Mouse (Mus musculus) midbrain, embryonic 13.5 days (tissue): ENCODE data around the gene Tmem106b. TPM values are rescaled to one million over a fixed set of nuclear protein-coding genes. Genes with fewer than 3 reads are reported as not detected.

ENCODE experiments used
- ATAC-seq: fragments of 200-750 bp; cut with Nextera tagmentation; 2 replicates; pipeline ENCODE4 v1.8.0; 2017; ENCODE audit warnings: mild to moderate bottlenecking, moderate TSS enrichment, moderate library complexity
- H3K27ac ChIP-seq: fragments of 300-500 bp; sonication (generic); 2 replicates; pipeline ENCODE4 v1.5.1; 2015; ENCODE audit warnings: inconsistent platforms, mild to moderate bottlenecking, moderate library complexity
- H3K27me3 ChIP-seq: fragments of 300-500 bp; sonication (generic); 2 replicates; pipeline ENCODE4 v1.6.1; 2015; ENCODE audit warnings: mild to moderate bottlenecking, inconsistent platforms
- H3K36me3 ChIP-seq: fragments of 300-500 bp; sonication (generic); 2 replicates; pipeline ENCODE4 v1.6.1; 2015; ENCODE audit warnings: mild to moderate bottlenecking, inconsistent platforms
- H3K4me1 ChIP-seq: fragments of 300-500 bp; sonication (generic); replicated peaks from 2 replicates; pipeline ENCODE4 v1.6.1; 2015; ENCODE audit warnings: inconsistent platforms
- H3K4me2 ChIP-seq: fragments of 300-500 bp; sonication (generic); replicated peaks from 2 replicates; pipeline ENCODE4 v1.6.1; 2015; ENCODE audit warnings: moderate library complexity, mild to moderate bottlenecking, inconsistent platforms
- H3K4me3 ChIP-seq: fragments of 300-500 bp; sonication (generic); replicated peaks from 2 replicates; pipeline ENCODE4 v1.5.1; 2015; ENCODE audit warnings: mild to moderate bottlenecking, inconsistent platforms
- H3K9ac ChIP-seq: fragments of 300-500 bp; sonication (generic); replicated peaks from 2 replicates; pipeline ENCODE4 v1.6.1; 2015; ENCODE audit warnings: mild to moderate bottlenecking, inconsistent platforms
- H3K9me3 ChIP-seq: fragments of 300-500 bp; sonication (generic); 2 replicates; pipeline ENCODE4 v1.6.1; 2016; ENCODE audit warnings: mild to moderate bottlenecking, inconsistent platforms
- WGBS: fragments of 180-500 bp; shearing (Covaris S2); methylation state at CpG from one replicate; pipeline ENCODE4 v1.1.7; 2015; 5-methylcytosine and 5-hydroxymethylcytosine counted together
- polyA plus RNA-seq: library from polyadenylated mRNA; unstranded; fragments of >200 nt; fragmentation: Nextera tagmentation; extraction: Ambion mirVana; gene quantifications from 2 replicates; pipeline ENCODE4 v1.2.1, GENCODE M21; 2015

The Tmem106b gene
- polyA plus RNA-seq, 1 experiment from 2014 or later: 32.6 TPM

DNA sequence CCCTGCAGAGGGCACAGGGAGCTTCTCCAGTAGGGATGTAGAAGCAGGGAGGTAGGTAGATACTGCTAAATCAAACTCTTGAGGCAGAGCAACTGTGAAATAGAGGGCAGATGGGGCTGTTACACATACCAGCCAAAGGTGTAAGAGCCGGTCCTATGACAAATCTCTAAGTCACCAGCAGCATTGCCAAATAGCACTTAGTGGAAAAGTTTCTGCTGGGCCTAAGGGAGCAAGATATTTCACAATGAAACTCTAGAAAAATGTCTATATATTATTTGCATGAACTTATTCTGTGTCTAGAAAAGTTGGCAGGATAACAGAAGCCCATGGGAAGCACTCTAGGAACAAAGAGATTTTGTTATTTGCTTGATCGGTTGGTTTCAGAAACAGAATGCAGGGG, 4.3 kb downstream of the Tmem106b start:
- Histone ChIP-seq H3K4me1 (peaks cover 9% of the 10 kb centered on the region), H3K4me3 (no peak overlapping the region), H3K9me3 (no peaks in the 10 kb centered on the region), H3K4me2 (no peak overlapping the region), H3K9ac (no peak overlapping the region), H3K36me3 (peaks cover 54% of the 10 kb centered on the region), H3K27ac (no peak overlapping the region), H3K27me3 (no peaks in the 10 kb centered on the region)
- WGBS: 85% methylated on average over 2 of the region's 2 CpGs
- ATAC-seq: no peak

DNA sequence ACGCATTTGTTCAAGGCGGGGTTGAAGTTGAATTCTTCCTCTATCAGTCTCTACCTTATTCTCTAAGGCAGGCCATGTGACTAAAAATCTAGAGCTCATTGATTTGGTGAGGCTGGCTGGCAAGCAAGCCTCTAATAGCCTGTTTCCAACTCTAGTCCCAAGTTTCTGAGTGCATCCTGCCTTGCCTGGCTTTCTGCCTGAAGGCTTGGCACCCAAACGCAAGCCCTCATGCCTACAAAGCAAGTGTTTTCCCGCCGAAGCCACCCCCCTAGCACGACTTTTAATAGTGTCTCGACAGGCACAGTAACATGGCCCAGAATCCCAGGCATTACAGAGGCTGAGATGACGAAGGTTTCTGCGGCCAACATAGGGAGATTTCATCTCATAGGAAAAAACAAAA, 13.3 kb downstream of the Tmem106b start:
- Histone ChIP-seq H3K9ac (no peak overlapping the region), H3K4me1 (no peaks in the 10 kb centered on the region), H3K4me2 (no peak overlapping the region), H3K36me3 (peaks cover 67% of the 10 kb centered on the region), H3K27ac (no peak overlapping the region), H3K9me3 (no peaks in the 10 kb centered on the region), H3K27me3 (no peaks in the 10 kb centered on the region), H3K4me3 (no peak overlapping the region)
- WGBS: 88% methylated on average over 9 of the region's 9 CpGs
- no peak for ATAC-seq

DNA sequence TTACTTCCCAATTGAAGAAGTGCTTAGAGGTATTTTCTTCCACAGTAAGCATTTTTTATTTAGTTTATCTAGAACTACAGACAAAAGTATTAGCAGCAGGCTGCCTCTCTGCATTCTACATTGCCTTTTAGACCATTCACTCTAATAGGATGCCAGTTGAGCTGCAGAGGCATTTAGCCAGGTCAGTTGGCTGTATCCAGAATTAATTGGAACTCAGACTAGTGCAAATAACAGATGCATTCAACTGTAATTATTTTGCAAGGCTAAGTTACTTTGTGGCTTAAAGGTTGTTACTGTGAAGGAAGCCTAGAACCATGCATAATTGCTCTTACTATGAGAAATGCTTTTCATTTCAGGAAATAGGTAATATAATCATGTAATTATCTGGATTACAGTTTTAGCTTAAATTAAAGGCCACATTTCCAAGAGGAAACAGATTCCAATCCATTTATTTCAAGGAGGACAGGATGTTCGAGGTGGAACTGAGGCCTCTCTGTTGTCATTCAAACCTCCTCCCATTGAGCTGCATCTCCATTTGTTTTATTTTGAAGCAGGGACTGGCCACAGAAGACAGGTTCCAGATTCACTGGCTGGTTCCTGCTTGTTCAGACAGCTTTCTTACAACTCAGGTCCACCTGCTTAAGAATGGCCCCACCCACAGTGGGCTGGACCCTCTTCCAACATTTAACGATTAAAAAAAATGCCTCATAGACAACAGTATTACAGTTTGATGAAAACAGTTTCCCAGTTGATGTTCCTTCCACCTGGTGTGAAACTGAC, 27.3 kb downstream of the Tmem106b start:
- WGBS: 84% methylated on average over 2 of the region's 2 CpGs
- H3K27me3 ChIP-seq: no peaks in the 10 kb centered on the region
- H3K36me3 ChIP-seq: no peaks in the 10 kb centered on the region
- H3K9ac ChIP-seq: no peak overlapping the region
- no peak overlapping the region for H3K4me3 ChIP-seq
- ATAC-seq: no peak
- H3K27ac ChIP-seq: no peak overlapping the region
- H3K9me3 ChIP-seq: no peaks in the 10 kb centered on the region
- H3K4me1 ChIP-seq: no peaks in the 10 kb centered on the region
- H3K4me2 ChIP-seq: no peak overlapping the region

DNA sequence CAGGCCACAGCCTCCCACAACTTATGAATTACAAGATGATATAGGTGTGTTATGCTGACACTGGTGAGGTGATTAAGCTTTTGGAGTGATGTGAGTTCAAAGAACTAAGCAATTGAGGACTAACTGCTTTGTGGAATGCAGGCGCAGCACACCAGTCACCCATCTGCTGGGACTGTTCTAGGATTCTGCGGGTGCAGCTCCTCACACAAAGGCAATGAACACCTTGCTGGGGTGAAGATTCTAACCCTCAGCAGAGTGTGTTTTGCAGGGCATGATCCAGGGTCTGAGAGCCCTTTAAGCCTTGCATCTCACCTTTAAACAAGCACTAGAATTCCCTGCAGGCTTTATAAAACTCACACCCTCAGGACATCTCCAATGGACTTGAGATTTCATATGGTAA, 30.6 kb downstream of the Tmem106b start:
- no peak for ATAC-seq
- H3K9me3 ChIP-seq: no peaks in the 10 kb centered on the region
- H3K4me1 ChIP-seq: no peaks in the 10 kb centered on the region
- no peak overlapping the region for H3K4me3 ChIP-seq
- no peak overlapping the region for H3K4me2 ChIP-seq
- H3K9ac ChIP-seq: no peak overlapping the region
- H3K36me3 ChIP-seq: no peaks in the 10 kb centered on the region
- 89% methylated on average over 2 of the region's 2 CpGs for WGBS
- no peak overlapping the region for H3K27ac ChIP-seq
- H3K27me3 ChIP-seq: no peaks in the 10 kb centered on the region

DNA sequence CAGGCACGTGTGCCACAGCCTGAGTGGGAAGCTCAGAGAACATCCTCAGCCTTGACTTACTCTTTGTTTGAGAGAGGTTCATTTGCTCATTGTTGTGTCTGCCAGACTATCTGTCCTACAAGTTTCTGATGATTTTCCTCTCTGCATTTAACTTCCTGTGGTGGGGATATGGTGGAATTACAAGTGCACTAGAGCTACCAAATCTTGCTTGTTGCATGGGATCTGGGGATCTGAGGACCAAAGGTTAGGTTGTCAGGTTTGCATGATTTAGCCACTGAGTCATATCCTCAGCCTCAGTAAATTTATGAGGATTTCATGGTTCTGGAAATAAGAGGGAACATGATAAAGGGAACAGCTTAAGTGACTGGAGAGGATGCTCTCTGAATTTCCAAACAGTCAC, 39.1 kb downstream of the Tmem106b start:
- no peaks in the 10 kb centered on the region for H3K27me3 ChIP-seq
- ATAC-seq: no peak

DNA sequence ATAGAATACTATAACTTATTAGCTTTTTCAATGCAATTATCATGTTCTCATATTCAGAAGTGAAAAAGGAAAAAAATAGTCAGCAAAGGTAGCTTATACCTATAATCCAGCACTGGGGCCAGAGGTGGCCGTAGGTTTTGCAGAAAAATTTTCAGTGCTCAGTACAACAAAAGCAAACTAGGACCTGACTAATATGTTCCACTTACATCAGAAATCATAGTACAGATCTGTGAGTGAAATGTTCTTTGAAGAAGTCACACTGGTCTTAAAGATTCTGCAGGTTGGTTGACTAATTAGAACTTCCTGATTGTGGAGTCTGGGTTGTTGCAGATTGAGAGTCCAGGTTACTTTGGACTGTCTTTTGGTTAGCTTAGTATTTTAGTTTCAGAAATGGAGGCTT, 67.7 kb downstream of the Tmem106b start:
- no peaks in the 10 kb centered on the region for H3K4me1 ChIP-seq
- no peaks in the 10 kb centered on the region for H3K27me3 ChIP-seq
- ATAC-seq: no peak
- 97% methylated on average over 1 of the region's 1 CpGs for WGBS
- no peaks in the 10 kb centered on the region for H3K36me3 ChIP-seq
- H3K9me3 ChIP-seq: no peaks in the 10 kb centered on the region
- H3K9ac ChIP-seq: no peak overlapping the region
- no peak overlapping the region for H3K27ac ChIP-seq
- no peak overlapping the region for H3K4me3 ChIP-seq
- no peak overlapping the region for H3K4me2 ChIP-seq

More for the DNA sequence above, 39.1 kb downstream of the Tmem106b start:
- Histone ChIP-seq H3K4me2 (no peak overlapping the region), H3K4me3 (no peak overlapping the region), H3K27ac (no peak overlapping the region), H3K36me3 (no peaks in the 10 kb centered on the region), H3K9me3 (no peaks in the 10 kb centered on the region), H3K9ac (no peak overlapping the region), H3K4me1 (no peaks in the 10 kb centered on the region)
- 78% methylated on average over 1 of the region's 1 CpGs for WGBS

Other genes with a start within 250 kb of the Tmem106b start
- 0.10 TPM in 1 of 2 replicates, not detected in the other for gene Vwde, start 155.2 kb downstream of the Tmem106b start, polyA plus RNA-seq